Mouse (Mus musculus): ENCODE data around the gene Pkp1. TPM values are rescaled to one million over a fixed set of nuclear protein-coding genes. Genes with fewer than 3 reads are reported as not detected.

Gene Pkp1
- polyA plus RNA-seq, 1 experiment from 2014 or later, result not detected

- Histone ChIP-seq H3K4me3 (replicated peaks) (no peak overlapping the region), H3K27me3 (peaks cover 69% of the 10 kb centered on the region), H3K27ac (no peak overlapping the region), H3K4me2 (no peak overlapping the region), H3K9ac (no peak overlapping the region), H3K4me1 (replicated peaks) (no peaks in the 10 kb centered on the region), H3K9me3 (replicated peaks) (no peaks in the 10 kb centered on the region), H3K36me3 (no peaks in the 10 kb centered on the region)
- WGBS (ENCODE audit: insufficient replicate concordance), result 52% methylated on average over 11 of the region's 11 CpGs
- no peak for DNase-seq
- no peak for ATAC-seq (ENCODE audit: low read depth)
Observed at GRCm38 (mm10) chr1:135906736-135907135, 12.3 kb downstream of the Pkp1 start.

GRCm38 (mm10) chr1:135899991-135900515, 19.0 kb downstream of the Pkp1 start:
- Histone ChIP-seq H3K4me3 (replicated peaks) (no peak overlapping the region), H3K27me3 (peaks cover 63% of the 10 kb centered on the region), H3K4me2 (no peak overlapping the region), H3K9me3 (replicated peaks) (no peaks in the 10 kb centered on the region), H3K4me1 (replicated peaks) (peaks cover 5% of the 10 kb centered on the region), H3K27ac (no peak overlapping the region), H3K9ac (no peak overlapping the region), H3K36me3 (no peaks in the 10 kb centered on the region)
- ATAC-seq (ENCODE audit: low read depth) (no peak), DNase-seq (no peak)
- 53% methylated on average over 7 of the region's 7 CpGs for WGBS (ENCODE audit: insufficient replicate concordance)

- H3K27me3 ChIP-seq, result peaks cover 65% of the 10 kb centered on the region
- DNase-seq (no peak), ATAC-seq (ENCODE audit: low read depth) (no peak)
- no peak overlapping the region for H3K4me2 ChIP-seq
- peaks cover 5% of the 10 kb centered on the region for H3K4me1 ChIP-seq (replicated peaks)
- WGBS (ENCODE audit: insufficient replicate concordance), result 77% methylated on average over 6 of the region's 6 CpGs
- H3K9me3 ChIP-seq (replicated peaks), result no peaks in the 10 kb centered on the region
- no peaks in the 10 kb centered on the region for H3K36me3 ChIP-seq
- H3K27ac ChIP-seq, result no peak overlapping the region
- no peak overlapping the region for H3K4me3 ChIP-seq (replicated peaks)
- no peak overlapping the region for H3K9ac ChIP-seq
Observed at GRCm38 (mm10) chr1:135899295-135899694, 19.7 kb downstream of the Pkp1 start.

- no peak overlapping the region for H3K27ac ChIP-seq
- H3K4me3 ChIP-seq (replicated peaks), result no peak overlapping the region
- no peak overlapping the region for H3K9ac ChIP-seq
- peaks cover 58% of the 10 kb centered on the region for H3K27me3 ChIP-seq
- ATAC-seq (ENCODE audit: low read depth) (no peak), DNase-seq (no peak)
- H3K9me3 ChIP-seq (replicated peaks), result no peaks in the 10 kb centered on the region
- H3K4me2 ChIP-seq, result no peak overlapping the region
- 67% methylated on average over 4 of the region's 4 CpGs for WGBS (ENCODE audit: insufficient replicate concordance)
- peaks cover 5% of the 10 kb centered on the region for H3K4me1 ChIP-seq (replicated peaks)
- H3K36me3 ChIP-seq, result no peaks in the 10 kb centered on the region
Observed at GRCm38 (mm10) chr1:135895367-135895766, 23.6 kb downstream of the Pkp1 start.

GRCm38 (mm10) chr1:135893377-135893776, 25.6 kb downstream of the Pkp1 start:
- Histone ChIP-seq H3K9ac (no peak overlapping the region), H3K4me3 (replicated peaks) (no peak overlapping the region), H3K36me3 (no peaks in the 10 kb centered on the region), H3K9me3 (replicated peaks) (no peaks in the 10 kb centered on the region), H3K4me1 (replicated peaks) (peaks cover 5% of the 10 kb centered on the region), H3K27ac (no peak overlapping the region), H3K4me2 (no peak overlapping the region), H3K27me3 (peaks cover 50% of the 10 kb centered on the region)
- ATAC-seq (ENCODE audit: low read depth), result no peak
- WGBS (ENCODE audit: insufficient replicate concordance), result 64% methylated on average over 3 of the region's 3 CpGs
- no peak for DNase-seq

- Histone ChIP-seq H3K4me3 (replicated peaks) (no peak overlapping the region), H3K9me3 (replicated peaks) (no peaks in the 10 kb centered on the region), H3K9ac (no peak overlapping the region), H3K4me1 (replicated peaks) (peaks cover 5% of the 10 kb centered on the region), H3K4me2 (no peak overlapping the region), H3K36me3 (no peaks in the 10 kb centered on the region), H3K27me3 (peaks cover 50% of the 10 kb centered on the region), H3K27ac (no peak overlapping the region)
- ATAC-seq (ENCODE audit: low read depth) (no peak), DNase-seq (no peak)
- WGBS (ENCODE audit: insufficient replicate concordance), result 62% methylated on average over 6 of the region's 6 CpGs
Observed at GRCm38 (mm10) chr1:135892764-135893163, 26.2 kb downstream of the Pkp1 start.

- Histone ChIP-seq H3K9me3 (replicated peaks) (no peaks in the 10 kb centered on the region), H3K36me3 (no peaks in the 10 kb centered on the region), H3K27ac (no peak overlapping the region), H3K4me1 (replicated peaks) (peaks cover 5% of the 10 kb centered on the region), H3K27me3 (peaks cover 46% of the 10 kb centered on the region), H3K4me3 (replicated peaks) (no peak overlapping the region), H3K9ac (no peak overlapping the region), H3K4me2 (no peak overlapping the region)
- DNase-seq (no peak), ATAC-seq (ENCODE audit: low read depth) (no peak)
- 72% methylated on average over 6 of the region's 6 CpGs for WGBS (ENCODE audit: insufficient replicate concordance)
Observed at GRCm38 (mm10) chr1:135892233-135892632, 26.8 kb downstream of the Pkp1 start.

GRCm38 (mm10) chr1:135891424-135892216, 27.4 kb downstream of the Pkp1 start:
- Histone ChIP-seq H3K4me1 (replicated peaks) (peaks cover 5% of the 10 kb centered on the region), H3K9ac (no peak overlapping the region), H3K27me3 (peaks cover 44% of the 10 kb centered on the region), H3K27ac (no peak overlapping the region), H3K9me3 (replicated peaks) (no peaks in the 10 kb centered on the region), H3K36me3 (no peaks in the 10 kb centered on the region), H3K4me3 (replicated peaks) (no peak overlapping the region), H3K4me2 (no peak overlapping the region)
- ATAC-seq (ENCODE audit: low read depth) (no peak), DNase-seq (no peak)
- WGBS (ENCODE audit: insufficient replicate concordance), result 51% methylated on average over 11 of the region's 11 CpGs

- ATAC-seq (ENCODE audit: low read depth), result no peak
- Histone ChIP-seq H3K27me3 (peaks cover 49% of the 10 kb centered on the region), H3K36me3 (no peaks in the 10 kb centered on the region)
Observed at GRCm38 (mm10) chr1:135889461-135890185, 29.4 kb downstream of the Pkp1 start.

GRCm38 (mm10) chr1:135882385-135883109, 36.5 kb downstream of the Pkp1 start:
- no peaks in the 10 kb centered on the region for H3K36me3 ChIP-seq
- H3K4me1 ChIP-seq (replicated peaks), result no peaks in the 10 kb centered on the region
- H3K27ac ChIP-seq, result no peak overlapping the region
- H3K4me3 ChIP-seq (replicated peaks), result no peak overlapping the region
- H3K4me2 ChIP-seq, result no peak overlapping the region
- peaks cover 39% of the 10 kb centered on the region for H3K27me3 ChIP-seq
- H3K9me3 ChIP-seq (replicated peaks), result no peaks in the 10 kb centered on the region
- H3K9ac ChIP-seq, result no peak overlapping the region
- DNase-seq (peak; percentile 31), ATAC-seq (ENCODE audit: low read depth) (peak; percentile 51; the same call in 1 of the 2 replicates)
- 58% methylated on average over 10 of the region's 10 CpGs for WGBS (ENCODE audit: insufficient replicate concordance)

More at GRCm38 (mm10) chr1:135889461-135890185, 29.4 kb downstream of the Pkp1 start:
- no peaks in the 10 kb centered on the region for H3K9me3 ChIP-seq (replicated peaks)
- no peak overlapping the region for H3K9ac ChIP-seq
- 61% methylated on average over 20 of the region's 20 CpGs for WGBS (ENCODE audit: insufficient replicate concordance)
- no peaks in the 10 kb centered on the region for H3K4me1 ChIP-seq (replicated peaks)
- no peak overlapping the region for H3K4me3 ChIP-seq (replicated peaks)
- no peak overlapping the region for H3K27ac ChIP-seq
- no peak for DNase-seq
- H3K4me2 ChIP-seq, result no peak overlapping the region

GRCm38 (mm10) chr1:135877248-135877647, 41.8 kb downstream of the Pkp1 start:
- Histone ChIP-seq H3K4me3 (replicated peaks) (no peak overlapping the region), H3K36me3 (no peaks in the 10 kb centered on the region), H3K4me2 (no peak overlapping the region), H3K9me3 (replicated peaks) (no peaks in the 10 kb centered on the region), H3K4me1 (replicated peaks) (no peaks in the 10 kb centered on the region), H3K27ac (no peak overlapping the region), H3K9ac (no peak overlapping the region), H3K27me3 (peaks cover 20% of the 10 kb centered on the region)
- no peak for ATAC-seq (ENCODE audit: low read depth)
- WGBS (ENCODE audit: insufficient replicate concordance), result 45% methylated on average over 2 of the region's 2 CpGs
- DNase-seq, result no peak

All from liver, embryonic 13.5 days (tissue).